Mouse (Mus musculus) left cerebral cortex, postnatal 4 days (tissue): ENCODE data around the gene Ddx43. TPM values are rescaled to one million over a fixed set of nuclear protein-coding genes. Genes with fewer than 3 reads are reported as not detected.

Experiments used
- DNase-seq: peaks from one replicate; pipeline ENCODE4 v3.0.0-alpha.2; 2022
- intact Hi-C: fragments of 180-260 bp; cut with DNase I; formaldehyde crosslinking; loops from one replicate; pipeline ENCODE4 v1.15.1; 2025
- total RNA-seq, 2 experiments: library from RNA; stranded (reverse); gene quantifications; 2 replicates each; pipeline ENCODE4 v1.2.3; 2021

The Ddx43 gene
- total RNA-seq, 2 experiments from 2014 or later: 0.20 TPM; not detected in 1

GRCm38 (mm10) chr9:78371441-78371840 lies 24.1 kb upstream of the Ddx43 start:
- no peak for DNase-seq
- intact Hi-C loops: no loop called here

- intact Hi-C loops: no loop called here
These were observed 22.6 kb upstream of the Ddx43 start for GRCm38 (mm10) chr9:78372827-78373504.

GRCm38 (mm10) chr9:78374397-78374796 lies 21.2 kb upstream of the Ddx43 start:
- no peak for DNase-seq
- intact Hi-C loops: no loop called here

More at GRCm38 (mm10) chr9:78372827-78373504, 22.6 kb upstream of the Ddx43 start:
- DNase-seq: no peak

- no peak for DNase-seq
These were observed 20.6 kb upstream of the Ddx43 start for GRCm38 (mm10) chr9:78374885-78375389.

GRCm38 (mm10) chr9:78375486-78375885 lies 20.1 kb upstream of the Ddx43 start:
- DNase-seq: no peak
- intact Hi-C loops: no loop called here

More at GRCm38 (mm10) chr9:78374885-78375389, 20.6 kb upstream of the Ddx43 start:
- intact Hi-C loops: no loop called here

- intact Hi-C loops: no loop called here
- DNase-seq: no peak
These were observed 18.0 kb upstream of the Ddx43 start for GRCm38 (mm10) chr9:78377546-78377945.

- intact Hi-C loops: no loop called here
- DNase-seq: peak; percentile 81
These were observed 17.3 kb upstream of the Ddx43 start, which contains the start of gene Ooep for GRCm38 (mm10) chr9:78378113-78378785. Gene Ooep, minus strand, starts transcription at chr9:78378725.

GRCm38 (mm10) chr9:78385893-78386292 lies 9.7 kb upstream of the Ddx43 start:
- DNase-seq: no peak
- intact Hi-C loops: no loop called here

- intact Hi-C loops: no loop called here
- no peak for DNase-seq
These were observed 8.6 kb upstream of the Ddx43 start for GRCm38 (mm10) chr9:78386947-78387346.

- no peak for DNase-seq
- intact Hi-C loops: no loop called here
These were observed 5.6 kb upstream of the Ddx43 start for GRCm38 (mm10) chr9:78389981-78390380.

GRCm38 (mm10) chr9:78393741-78394140 lies 1.8 kb upstream of the Ddx43 start:
- no peak for DNase-seq
- intact Hi-C loops: no loop called here

GRCm38 (mm10) chr9:78394602-78395001 lies 975 bp upstream of the Ddx43 start:
- DNase-seq: no peak
- intact Hi-C loops: no loop called here

- intact Hi-C loops: no loop called here
- no peak for DNase-seq
These were observed 340 bp upstream of the Ddx43 start for GRCm38 (mm10) chr9:78395244-78395629.

GRCm38 (mm10) chr9:78396517-78396916 lies 940 bp downstream of the Ddx43 start:
- no peak for DNase-seq
- intact Hi-C loops: no loop called here

GRCm38 (mm10) chr9:78400570-78400969 lies 5.0 kb downstream of the Ddx43 start:
- DNase-seq: no peak
- intact Hi-C loops: no loop called here

- no peak for DNase-seq
- intact Hi-C loops: no loop called here
These were observed 6.0 kb downstream of the Ddx43 start for GRCm38 (mm10) chr9:78401596-78401995.

- intact Hi-C loops: no loop called here
- peak; percentile 13 for DNase-seq
These were observed 31.8 kb downstream of the Ddx43 start for GRCm38 (mm10) chr9:78427362-78427781.

- intact Hi-C loops: no loop called here
These were observed 32.6 kb downstream of the Ddx43 start for GRCm38 (mm10) chr9:78428185-78428584.

GRCm38 (mm10) chr9:78428870-78429432 lies 33.4 kb downstream of the Ddx43 start:
- DNase-seq: no peak
- intact Hi-C loops: no loop called here

More at GRCm38 (mm10) chr9:78428185-78428584, 32.6 kb downstream of the Ddx43 start:
- DNase-seq: no peak

- intact Hi-C loops: no loop called here
- DNase-seq: no peak
These were observed 34.0 kb downstream of the Ddx43 start for GRCm38 (mm10) chr9:78429551-78429950.

GRCm38 (mm10) chr9:78430486-78430885 lies 34.9 kb downstream of the Ddx43 start:
- intact Hi-C loops: no loop called here

GRCm38 (mm10) chr9:78432471-78432870 lies 36.9 kb downstream of the Ddx43 start:
- intact Hi-C loops: no loop called here
- no peak for DNase-seq

More at GRCm38 (mm10) chr9:78430486-78430885, 34.9 kb downstream of the Ddx43 start:
- no peak for DNase-seq
